Mouse (Mus musculus) intestine, embryonic 16.5 days (tissue): ENCODE measurements around the gene Nfia. TPM values are rescaled to one million over a fixed set of nuclear protein-coding genes. Genes with fewer than 3 reads are reported as not detected.

Experiments
- ATAC-seq: fragments of 200-750 bp; cut with Nextera tagmentation; 2 replicates; pipeline ENCODE4 v1.8.0; 2017; ENCODE audit warnings: moderate TSS enrichment, moderate library complexity
- H3K27ac ChIP-seq: fragments of 300-500 bp; sonication (generic); 2 replicates; pipeline ENCODE4 v1.5.1; 2014; ENCODE audit warnings: mild to moderate bottlenecking, low read length
- H3K27me3 ChIP-seq: fragments of 300-500 bp; sonication (generic); replicated peaks from 2 replicates; pipeline ENCODE4 v1.6.1; 2014; ENCODE audit warnings: low read length, control low read depth, mixed read lengths; ENCODE audit not compliant: control insufficient read depth, insufficient read depth
- H3K36me3 ChIP-seq: fragments of 300-500 bp; sonication (generic); 2 replicates; pipeline ENCODE4 v1.6.1; 2014; ENCODE audit warnings: low read length, control low read depth; ENCODE audit not compliant: control insufficient read depth, insufficient read depth
- H3K4me1 ChIP-seq: fragments of 300-500 bp; sonication (generic); 2 replicates; pipeline ENCODE4 v1.6.1; 2014; ENCODE audit warnings: low read length, control low read depth, mixed read lengths; ENCODE audit not compliant: control insufficient read depth, insufficient read depth
- H3K4me2 ChIP-seq: fragments of 300-500 bp; sonication (generic); 2 replicates; pipeline ENCODE4 v1.6.1; 2014; ENCODE audit warnings: low read depth, low read length, control low read depth
- H3K4me3 ChIP-seq: fragments of 300-500 bp; sonication (generic); 2 replicates; pipeline ENCODE4 v1.5.1; 2014; ENCODE audit warnings: mild to moderate bottlenecking, low read length
- H3K9ac ChIP-seq: fragments of 300-500 bp; sonication (generic); 2 replicates; pipeline ENCODE4 v1.6.1; 2014; ENCODE audit warnings: low read depth, low read length
- H3K9me3 ChIP-seq: fragments of 300-500 bp; sonication (generic); 2 replicates; pipeline ENCODE4 v1.6.1; 2016; ENCODE audit warnings: low read length, control low read depth; ENCODE audit not compliant: control insufficient read depth
- WGBS: fragments of 180-500 bp; shearing (Covaris S2); extraction: QIAGEN DNeasy Blood & Tissue Kit; methylation state at CpG from one replicate; pipeline ENCODE4 v1.1.7; 2014; 5-methylcytosine and 5-hydroxymethylcytosine counted together
- polyA plus RNA-seq: library from polyadenylated mRNA; unstranded; fragments of >200 nt; fragmentation: Nextera tagmentation; extraction: Ambion mirVana; gene quantifications from 2 replicates; pipeline ENCODE4 v1.2.1, GENCODE M21; 2015

Nfia gene
- polyA plus RNA-seq, 1 experiment from 2014 or later, result 24.0 TPM

- Histone ChIP-seq H3K36me3 (no peaks in the 10 kb centered on the region), H3K4me3 (no peak overlapping the region), H3K4me2 (no peak overlapping the region), H3K9ac (no peak overlapping the region), H3K4me1 (no peaks in the 10 kb centered on the region), H3K27me3 (no peaks in the 10 kb centered on the region), H3K27ac (no peak overlapping the region), H3K9me3 (no peaks in the 10 kb centered on the region)
- 79% methylated on average over 10 of the region's 10 CpGs for whole genome bisulfite sequencing
- no peak for ATAC-seq
Measured at GRCm38 (mm10) chr4:98118761-98119675, 346.5 kb downstream of the Nfia start.

DNA sequence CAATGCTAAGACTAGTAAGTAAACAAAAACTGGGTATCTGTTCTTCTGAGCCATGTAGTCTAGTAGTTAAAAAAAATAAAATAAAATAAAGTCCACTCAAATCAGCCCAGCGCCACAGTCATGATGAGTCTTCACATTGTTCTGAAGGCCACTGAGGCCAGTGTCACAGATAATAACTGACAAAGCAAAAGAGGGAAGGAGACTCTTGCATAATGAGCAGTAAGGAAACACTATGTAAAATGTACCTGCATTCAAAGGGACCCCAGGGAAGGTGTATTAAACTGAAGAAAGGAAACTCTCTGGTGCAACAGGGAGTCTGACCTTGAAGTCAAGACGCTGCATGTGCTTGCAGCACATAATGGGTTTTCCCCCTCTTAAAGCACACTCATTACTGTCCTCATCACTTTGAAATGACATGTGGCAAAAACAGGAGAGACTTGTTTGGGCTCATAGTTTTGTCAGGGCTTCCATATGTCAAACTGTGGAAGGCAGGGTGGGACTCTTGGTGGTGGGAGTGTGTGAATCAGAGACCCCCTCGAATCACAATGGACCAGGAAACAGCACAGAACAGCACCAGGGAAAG is 347.5 kb downstream of the Nfia start:
- H3K4me2 ChIP-seq, result no peak overlapping the region
- no peaks in the 10 kb centered on the region for H3K27me3 ChIP-seq
- H3K36me3 ChIP-seq, result no peaks in the 10 kb centered on the region
- no peaks in the 10 kb centered on the region for H3K4me1 ChIP-seq
- H3K4me3 ChIP-seq, result no peak overlapping the region
- WGBS, result 83% methylated on average over 3 of the region's 3 CpGs
- H3K9ac ChIP-seq, result no peak overlapping the region
- H3K27ac ChIP-seq, result no peak overlapping the region
- ATAC-seq, result no peak
- H3K9me3 ChIP-seq, result no peaks in the 10 kb centered on the region; the same call in 1 of the 2 replicates

- H3K9me3 ChIP-seq, result no peaks in the 10 kb centered on the region; the same call in 1 of the 2 replicates
- no peak for ATAC-seq
- no peak overlapping the region for H3K4me3 ChIP-seq
- H3K27ac ChIP-seq, result no peak overlapping the region
- 68% methylated on average over 6 of the region's 6 CpGs for WGBS
- no peak overlapping the region for H3K4me2 ChIP-seq
- no peaks in the 10 kb centered on the region for H3K27me3 ChIP-seq
- no peaks in the 10 kb centered on the region for H3K4me1 ChIP-seq
- H3K9ac ChIP-seq, result no peak overlapping the region
- H3K36me3 ChIP-seq, result no peaks in the 10 kb centered on the region
Measured at GRCm38 (mm10) chr4:98120706-98121340, 348.3 kb downstream of the Nfia start.

GRCm38 (mm10) chr4:98126003-98126677 is 353.6 kb downstream of the Nfia start:
- 43% methylated on average over 11 of the region's 11 CpGs for WGBS

DNA sequence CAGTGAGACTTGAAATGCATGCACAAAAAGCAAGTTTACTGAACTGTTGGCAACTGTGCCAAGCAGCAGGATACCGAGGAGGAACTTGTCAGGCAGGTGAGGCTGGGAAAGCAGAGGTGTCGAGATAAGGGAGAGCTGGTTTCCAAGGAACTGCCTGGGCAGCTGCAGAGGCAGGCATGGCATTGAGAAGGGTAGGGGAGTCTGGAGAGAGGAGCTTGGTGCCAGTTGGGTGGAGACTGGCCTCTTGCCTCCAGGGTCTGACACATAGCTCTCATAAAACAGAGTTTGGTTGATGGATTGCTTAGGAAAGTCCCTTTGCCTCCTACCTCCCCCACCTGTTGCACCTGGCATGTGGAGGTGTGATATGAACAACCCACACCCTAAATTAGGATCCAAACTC is 358.3 kb downstream of the Nfia start:
- H3K27ac ChIP-seq, result no peak overlapping the region
- H3K9ac ChIP-seq, result no peak overlapping the region
- no peak overlapping the region for H3K4me2 ChIP-seq
- no peaks in the 10 kb centered on the region for H3K9me3 ChIP-seq
- no peaks in the 10 kb centered on the region for H3K27me3 ChIP-seq
- H3K4me1 ChIP-seq, result no peaks in the 10 kb centered on the region
- ATAC-seq, result no peak
- H3K36me3 ChIP-seq, result no peaks in the 10 kb centered on the region
- H3K4me3 ChIP-seq, result no peak overlapping the region
- 58% methylated on average over 2 of the region's 2 CpGs for WGBS

More at GRCm38 (mm10) chr4:98126003-98126677, 353.6 kb downstream of the Nfia start:
- Histone ChIP-seq H3K9ac (no peak overlapping the region), H3K4me3 (no peak overlapping the region), H3K27ac (no peak overlapping the region), H3K9me3 (no peaks in the 10 kb centered on the region; the same call in 1 of the 2 replicates), H3K4me1 (no peaks in the 10 kb centered on the region), H3K4me2 (no peak overlapping the region), H3K36me3 (no peaks in the 10 kb centered on the region), H3K27me3 (no peaks in the 10 kb centered on the region)
- ATAC-seq, result no peak

DNA sequence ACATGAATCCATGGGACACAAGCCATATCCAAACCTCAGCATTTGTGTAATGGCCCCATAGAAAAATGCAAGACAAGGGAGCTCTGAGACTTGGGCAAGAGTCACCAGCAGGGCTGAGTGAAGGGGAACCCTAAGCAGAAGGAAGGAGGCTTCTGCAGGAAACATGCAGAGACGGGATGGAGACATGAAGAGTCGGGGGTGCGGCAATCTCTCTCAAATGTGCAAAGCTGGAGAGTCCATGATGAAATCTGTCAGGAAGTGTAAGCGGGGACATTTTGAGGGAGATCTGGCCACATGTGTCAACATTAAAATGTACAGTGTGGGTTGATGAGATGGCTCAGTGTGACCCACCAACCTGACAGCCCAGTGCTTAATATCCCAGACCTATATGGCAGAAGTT is 361.5 kb downstream of the Nfia start:
- Histone ChIP-seq H3K4me3 (no peak overlapping the region), H3K4me2 (no peak overlapping the region), H3K27me3 (no peaks in the 10 kb centered on the region), H3K36me3 (no peaks in the 10 kb centered on the region), H3K4me1 (no peaks in the 10 kb centered on the region), H3K27ac (no peak overlapping the region), H3K9me3 (no peaks in the 10 kb centered on the region), H3K9ac (no peak overlapping the region)
- WGBS, result 99% methylated on average over 4 of the region's 4 CpGs
- no peak for ATAC-seq

DNA sequence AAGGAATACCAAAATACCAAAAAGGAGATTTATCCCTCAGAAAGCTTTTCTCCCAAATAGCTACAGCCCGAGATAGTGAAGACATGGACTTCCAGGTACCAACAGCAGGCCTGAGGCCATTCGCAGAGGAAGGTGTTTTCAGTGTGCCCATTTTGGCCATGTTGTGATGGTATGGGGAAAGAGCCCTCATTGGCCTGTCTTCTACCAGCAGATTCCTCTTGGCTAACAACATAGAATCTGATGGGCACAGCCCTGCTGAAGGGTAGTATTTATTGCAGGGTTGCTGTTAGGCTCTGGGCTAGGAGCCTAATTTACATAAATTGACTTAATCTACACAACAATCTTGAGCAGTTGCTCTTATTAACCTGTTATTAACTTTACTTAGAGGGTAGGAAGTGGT is 363.5 kb downstream of the Nfia start:
- Histone ChIP-seq H3K9ac (no peak overlapping the region), H3K4me3 (no peak overlapping the region), H3K27ac (no peak overlapping the region), H3K9me3 (no peaks in the 10 kb centered on the region), H3K4me1 (no peaks in the 10 kb centered on the region), H3K4me2 (no peak overlapping the region), H3K36me3 (no peaks in the 10 kb centered on the region), H3K27me3 (no peaks in the 10 kb centered on the region)
- WGBS, result 83% methylated on average over 2 of the region's 2 CpGs
- no peak for ATAC-seq

DNA sequence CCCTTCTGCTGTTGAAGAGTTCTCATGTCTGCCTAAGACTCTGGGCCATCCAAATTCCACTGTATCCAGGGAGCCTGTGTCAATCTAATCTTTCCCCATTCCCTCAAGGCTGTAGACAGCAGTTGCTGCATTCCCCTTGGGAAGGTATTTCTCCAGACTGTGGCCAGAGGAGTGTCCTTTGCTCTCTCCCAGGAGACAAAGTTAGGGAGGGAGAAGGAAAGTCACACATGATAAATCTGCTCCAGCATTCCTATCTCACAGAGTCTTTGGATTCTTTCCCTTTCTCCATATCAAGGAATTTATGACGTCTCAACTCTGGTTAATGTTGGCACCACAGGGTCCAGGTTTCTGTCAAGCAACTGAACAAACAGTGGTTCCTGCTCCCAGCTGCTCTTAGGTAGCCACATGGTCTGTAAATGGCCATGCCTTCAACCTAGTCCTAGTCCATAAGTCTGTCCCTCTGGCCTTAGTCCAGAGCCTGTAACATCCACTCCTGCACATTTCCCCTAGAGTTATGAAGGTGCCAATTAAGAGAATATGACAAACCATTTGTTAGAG is 370.4 kb downstream of the Nfia start:
- no peak overlapping the region for H3K27ac ChIP-seq

DNA sequence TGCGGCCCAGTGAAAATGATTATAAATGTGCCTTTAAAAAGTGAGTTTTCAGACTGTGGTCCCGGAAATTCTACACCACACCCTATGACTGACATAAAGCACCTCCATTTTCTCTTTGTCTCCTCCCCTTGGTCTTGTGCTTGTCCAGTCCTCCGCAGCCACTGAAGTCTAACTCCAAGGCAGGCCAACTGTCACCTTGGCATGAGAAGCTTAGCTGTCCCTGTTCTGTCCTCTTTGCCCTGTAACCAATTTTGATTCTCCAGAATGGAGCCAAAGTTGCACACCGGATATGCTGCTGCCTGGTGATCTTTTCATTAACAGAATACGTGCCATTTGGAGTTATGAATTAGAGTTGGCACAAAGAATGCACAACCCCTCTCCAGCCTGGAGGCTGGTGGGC is 378.0 kb downstream of the Nfia start:
- Histone ChIP-seq H3K9ac (no peak overlapping the region), H3K9me3 (no peaks in the 10 kb centered on the region), H3K4me2 (no peak overlapping the region), H3K27ac (no peak overlapping the region), H3K4me3 (no peak overlapping the region), H3K27me3 (no peaks in the 10 kb centered on the region), H3K4me1 (no peaks in the 10 kb centered on the region), H3K36me3 (no peaks in the 10 kb centered on the region)
- no peak for ATAC-seq
- WGBS, result 81% methylated on average over 5 of the region's 5 CpGs

More for the DNA sequence above, 370.4 kb downstream of the Nfia start:
- 37% methylated on average over 1 of the region's 1 CpGs for WGBS
- no peak overlapping the region for H3K9ac ChIP-seq
- no peaks in the 10 kb centered on the region for H3K9me3 ChIP-seq
- no peaks in the 10 kb centered on the region for H3K4me1 ChIP-seq
- no peak overlapping the region for H3K4me3 ChIP-seq
- H3K27me3 ChIP-seq, result no peaks in the 10 kb centered on the region
- H3K36me3 ChIP-seq, result no peaks in the 10 kb centered on the region
- no peak for ATAC-seq
- no peak overlapping the region for H3K4me2 ChIP-seq
